Mouse (Mus musculus) brain, embryonic 14.5 days (tissue): ENCODE results near the gene Nxpe2.

Source experiments
- CTCF ChIP-seq: fragments of 200-500 bp; IDR thresholded peaks from 2 replicates; pipeline ENCODE4 v1.5.1; 2012; ENCODE audit warnings: inconsistent platforms, mild to moderate bottlenecking, moderate library complexity, borderline replicate concordance; ENCODE audit not compliant: insufficient read depth, insufficient read length; ENCODE audit errors: extremely low read depth
- POLR2A ChIP-seq: fragments of 200-500 bp; IDR thresholded peaks from 2 replicates; pipeline ENCODE4 v1.6.1; 2012; ENCODE audit warnings: mild to moderate bottlenecking, inconsistent platforms, borderline replicate concordance; ENCODE audit not compliant: poor library complexity, insufficient read depth, insufficient read length, severe bottlenecking; ENCODE audit errors: extremely low read depth

DNA sequence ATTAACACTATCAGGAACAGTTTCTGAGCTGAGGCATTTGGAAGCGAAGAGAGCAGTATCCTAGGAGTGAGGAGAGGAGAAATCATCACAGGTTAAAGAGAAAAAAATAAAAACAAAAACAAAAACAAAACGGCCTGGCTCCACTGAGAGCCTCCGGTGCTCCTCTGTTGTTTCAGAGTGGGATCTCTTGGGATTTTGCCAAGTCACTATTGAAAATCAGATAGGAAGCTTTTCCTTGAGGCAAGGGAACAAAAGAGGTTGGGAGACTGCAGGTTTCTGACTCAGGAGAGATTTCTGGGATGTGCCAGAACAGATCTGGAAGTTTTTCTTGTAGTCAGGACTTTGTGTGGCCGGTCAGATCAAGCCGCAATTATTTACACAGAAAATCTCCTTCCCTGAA is 13.7 kb downstream of the Nxpe2 start:
- no peak for TF ChIP-seq POLR2A
- TF ChIP-seq CTCF: no peak
